Mouse (Mus musculus): ENCODE measurements at regions not wholly inside any gene's neighbourhood (a gene's known extent, or its start where the extent isn't known, plus 50 kb on each side); places are given as distances from the start of the nearest gene placed in this dataset.
A peak's percentile ranks its signal among the peaks of the same experiment; 100 is the strongest.

DNA sequence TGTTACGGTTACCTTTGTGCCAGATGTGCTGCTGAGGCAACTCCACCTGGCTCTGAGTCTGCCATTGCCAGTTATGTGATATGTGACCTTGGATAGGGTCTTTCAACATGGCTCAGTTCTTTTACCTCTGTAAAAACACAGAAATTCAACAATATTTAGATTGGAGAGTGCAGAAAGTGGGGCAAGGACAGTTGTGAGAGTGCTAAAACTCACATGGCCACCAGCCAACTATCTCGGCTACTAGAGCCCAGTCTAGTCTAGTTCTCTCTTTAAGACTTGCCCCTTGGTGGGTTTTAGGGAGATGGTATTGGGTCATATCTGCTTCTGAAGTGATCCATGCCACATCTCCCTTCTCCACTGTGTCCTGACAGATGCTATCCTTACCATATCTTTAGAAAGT, 233.0 kb downstream of the Phf14 start:
- DNase-seq (ENCODE audit: low read depth): no peak
- no peak for TF ChIP-seq POLR2A (IDR thresholded peaks at IDR 0.05; ENCODE audit: borderline replicate concordance, extremely low read depth, insufficient read depth, insufficient read length, poor library complexity, severe bottlenecking)

DNA sequence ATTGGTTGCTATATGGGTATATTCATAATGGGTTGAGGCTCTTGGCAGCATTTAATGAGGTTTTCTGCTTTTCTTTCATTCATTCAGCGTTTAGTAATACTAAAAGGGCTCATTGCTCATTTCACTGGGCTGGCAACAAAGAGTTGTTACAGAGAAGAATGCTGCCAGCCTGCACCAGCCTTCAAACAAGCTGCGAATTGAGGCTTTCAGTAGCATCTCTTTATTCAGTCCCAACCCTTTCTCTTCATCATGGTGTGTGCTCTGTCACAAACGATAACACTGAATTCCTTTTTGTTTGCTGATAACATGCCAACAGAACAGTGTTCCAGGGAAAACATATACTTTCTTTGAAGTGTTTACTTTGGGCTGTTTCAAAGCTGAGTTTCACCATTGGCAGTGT, 237.6 kb downstream of the Phf14 start:
- peak; percentile 68 for DNase-seq (ENCODE audit: low read depth)
- no peak for TF ChIP-seq CTCF (IDR thresholded peaks at IDR 0.05; ENCODE audit: borderline replicate concordance, extremely low read depth, insufficient read depth, insufficient read length)
- TF ChIP-seq POLR2A (IDR thresholded peaks at IDR 0.05; ENCODE audit: borderline replicate concordance, extremely low read depth, insufficient read depth, insufficient read length, poor library complexity, severe bottlenecking): no peak

- TF ChIP-seq POLR2A (IDR thresholded peaks at IDR 0.05; ENCODE audit: borderline replicate concordance, extremely low read depth, insufficient read depth, insufficient read length, poor library complexity, severe bottlenecking) (no peak), CTCF (IDR thresholded peaks at IDR 0.05; ENCODE audit: borderline replicate concordance, extremely low read depth, insufficient read depth, insufficient read length) (no peak)
- peak; percentile 20 for DNase-seq (ENCODE audit: low read depth)
Observed at GRCm38 (mm10) chr6:12150613-12151333, 243.2 kb downstream of the Phf14 start.

DNA sequence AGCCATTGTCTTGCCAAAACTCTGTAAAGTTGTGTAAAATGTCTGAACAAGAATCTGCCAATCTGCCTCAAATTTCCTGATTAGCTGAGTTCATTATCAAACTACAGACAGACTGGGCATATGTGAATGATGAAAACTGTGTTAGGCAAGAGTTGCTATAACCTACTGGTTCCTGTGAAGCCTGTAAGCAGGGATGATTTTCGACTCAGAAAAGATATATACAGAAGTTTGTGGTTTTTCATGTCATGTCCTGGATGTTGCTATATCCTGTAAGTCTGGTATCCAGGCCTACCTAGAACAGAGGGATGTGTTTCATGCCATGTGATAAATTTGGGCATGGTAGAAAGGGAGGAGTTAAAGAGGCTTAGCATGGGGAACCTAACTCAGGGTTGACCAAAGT, 256.4 kb downstream of the Phf14 start:
- no peak for DNase-seq (ENCODE audit: low read depth)
- TF ChIP-seq POLR2A (IDR thresholded peaks at IDR 0.05; ENCODE audit: borderline replicate concordance, extremely low read depth, insufficient read depth, insufficient read length, poor library complexity, severe bottlenecking) (no peak), CTCF (IDR thresholded peaks at IDR 0.05; ENCODE audit: borderline replicate concordance, extremely low read depth, insufficient read depth, insufficient read length) (no peak)

DNA sequence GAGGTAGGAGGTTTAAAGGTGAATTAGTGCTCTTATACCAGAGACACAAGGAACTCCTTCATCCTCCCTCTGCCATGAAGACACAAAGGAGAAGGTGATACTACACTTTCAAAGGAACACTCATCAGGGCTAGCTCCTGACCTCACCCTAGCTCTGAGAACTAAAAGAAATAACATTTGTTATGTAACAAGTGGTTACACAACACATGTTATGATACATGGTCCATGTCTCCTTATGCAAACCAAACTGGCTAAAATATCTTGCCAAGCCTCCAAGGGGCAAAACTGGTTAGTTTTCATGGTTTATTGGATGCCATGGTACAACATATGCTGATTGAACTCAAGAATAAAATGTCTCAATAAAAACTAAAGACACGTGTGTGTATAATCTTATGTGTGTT, 260.9 kb downstream of the Phf14 start:
- DNase-seq (ENCODE audit: low read depth): no peak

DNA sequence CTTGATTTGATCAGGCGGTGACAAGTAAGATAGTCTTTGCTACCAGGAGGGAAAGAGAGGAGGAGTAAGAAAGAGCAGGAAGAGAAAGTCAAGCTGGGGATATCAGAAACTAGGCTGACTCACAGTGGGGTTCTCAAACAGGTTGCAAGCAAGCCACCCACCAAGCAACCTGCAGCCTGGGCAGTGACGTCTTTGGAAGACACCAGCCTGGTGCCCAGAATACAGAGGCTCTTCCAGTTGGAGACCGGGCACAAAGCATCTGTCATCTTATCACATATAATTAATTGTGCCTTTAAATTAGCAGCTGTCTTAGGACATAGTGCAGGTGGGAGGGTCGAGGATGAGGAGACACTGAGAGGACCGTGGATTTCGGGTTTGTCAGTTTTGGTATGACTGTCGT, 261.8 kb downstream of the Phf14 start:
- no peak for DNase-seq (ENCODE audit: low read depth)
- TF ChIP-seq CTCF (IDR thresholded peaks at IDR 0.05; ENCODE audit: borderline replicate concordance, extremely low read depth, insufficient read depth, insufficient read length) (no peak), POLR2A (IDR thresholded peaks at IDR 0.05; ENCODE audit: borderline replicate concordance, extremely low read depth, insufficient read depth, insufficient read length, poor library complexity, severe bottlenecking) (no peak)

More for the DNA sequence above, 260.9 kb downstream of the Phf14 start:
- no peak for TF ChIP-seq CTCF (IDR thresholded peaks at IDR 0.05; ENCODE audit: borderline replicate concordance, extremely low read depth, insufficient read depth, insufficient read length)
- TF ChIP-seq POLR2A (IDR thresholded peaks at IDR 0.05; ENCODE audit: borderline replicate concordance, extremely low read depth, insufficient read depth, insufficient read length, poor library complexity, severe bottlenecking): no peak

DNA sequence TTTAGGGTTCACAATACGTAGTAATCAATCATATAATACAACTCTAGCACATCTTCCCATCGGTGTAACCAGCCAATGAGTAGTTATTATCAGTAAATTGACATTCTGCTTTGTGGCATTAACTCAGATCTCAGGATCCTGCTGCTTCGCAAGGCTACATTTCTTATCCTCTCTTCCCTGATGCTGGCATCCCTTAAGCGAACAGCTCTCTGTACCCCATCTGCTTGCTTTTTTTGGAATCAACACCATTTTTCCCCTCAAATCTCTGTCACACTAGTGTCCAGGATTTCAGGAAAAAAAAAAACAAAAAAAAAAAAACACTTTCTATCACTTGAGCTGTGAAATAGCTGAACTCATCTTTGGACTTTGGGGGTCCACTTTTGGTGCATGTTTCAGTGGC, 263.1 kb downstream of the Phf14 start:
- peak; percentile 17 for DNase-seq (ENCODE audit: low read depth)
- TF ChIP-seq POLR2A (IDR thresholded peaks at IDR 0.05; ENCODE audit: borderline replicate concordance, extremely low read depth, insufficient read depth, insufficient read length, poor library complexity, severe bottlenecking): no peak
- no peak for TF ChIP-seq CTCF (IDR thresholded peaks at IDR 0.05; ENCODE audit: borderline replicate concordance, extremely low read depth, insufficient read depth, insufficient read length)

DNA sequence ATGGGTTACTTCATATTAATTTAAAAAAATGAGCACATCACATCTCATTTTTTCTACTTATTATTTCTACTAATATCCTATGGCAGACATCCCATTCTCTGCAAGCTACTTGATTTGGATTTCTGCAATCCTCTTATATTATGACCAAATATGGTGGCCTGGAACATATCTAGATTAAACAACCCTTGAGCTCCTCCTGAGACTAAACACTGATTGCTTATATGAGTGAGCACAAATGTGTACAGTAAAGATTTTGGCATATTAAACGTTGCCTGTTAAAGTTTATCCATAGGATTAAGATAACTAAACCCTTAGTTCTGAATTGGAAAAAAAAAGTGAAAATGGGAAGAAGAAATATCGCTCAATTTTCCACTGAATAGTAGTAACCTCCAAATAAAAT, 263.6 kb downstream of the Phf14 start:
- no peak for TF ChIP-seq POLR2A (IDR thresholded peaks at IDR 0.05; ENCODE audit: borderline replicate concordance, extremely low read depth, insufficient read depth, insufficient read length, poor library complexity, severe bottlenecking)
- no peak for TF ChIP-seq CTCF (IDR thresholded peaks at IDR 0.05; ENCODE audit: borderline replicate concordance, extremely low read depth, insufficient read depth, insufficient read length)
- DNase-seq (ENCODE audit: low read depth): no peak

GRCm38 (mm10) chr6:12177996-12178395, 270.4 kb downstream of the Phf14 start:
- DNase-seq (ENCODE audit: low read depth): peak; percentile 12
- TF ChIP-seq POLR2A (IDR thresholded peaks at IDR 0.05; ENCODE audit: borderline replicate concordance, extremely low read depth, insufficient read depth, insufficient read length, poor library complexity, severe bottlenecking): no peak
- TF ChIP-seq CTCF (IDR thresholded peaks at IDR 0.05; ENCODE audit: borderline replicate concordance, extremely low read depth, insufficient read depth, insufficient read length): no peak

- TF ChIP-seq CTCF (IDR thresholded peaks at IDR 0.05; ENCODE audit: borderline replicate concordance, extremely low read depth, insufficient read depth, insufficient read length) (no peak), POLR2A (IDR thresholded peaks at IDR 0.05; ENCODE audit: borderline replicate concordance, extremely low read depth, insufficient read depth, insufficient read length, poor library complexity, severe bottlenecking) (no peak)
- no peak for DNase-seq (ENCODE audit: low read depth)
Observed at GRCm38 (mm10) chr6:12180951-12181350, 273.3 kb downstream of the Phf14 start.

- DNase-seq (ENCODE audit: low read depth): peak; percentile 24
- TF ChIP-seq CTCF (IDR thresholded peaks at IDR 0.05; ENCODE audit: borderline replicate concordance, extremely low read depth, insufficient read depth, insufficient read length): no peak
- no peak for TF ChIP-seq POLR2A (IDR thresholded peaks at IDR 0.05; ENCODE audit: borderline replicate concordance, extremely low read depth, insufficient read depth, insufficient read length, poor library complexity, severe bottlenecking)
Observed at GRCm38 (mm10) chr6:12210190-12210589, 302.6 kb downstream of the Phf14 start.

- TF ChIP-seq POLR2A (IDR thresholded peaks at IDR 0.05; ENCODE audit: borderline replicate concordance, extremely low read depth, insufficient read depth, insufficient read length, poor library complexity, severe bottlenecking) (no peak), CTCF (IDR thresholded peaks at IDR 0.05; ENCODE audit: borderline replicate concordance, extremely low read depth, insufficient read depth, insufficient read length) (no peak)
- no peak for DNase-seq (ENCODE audit: low read depth)
Observed at GRCm38 (mm10) chr6:12214526-12215177, 307.0 kb downstream of the Phf14 start.

All from brain, embryonic 14.5 days (tissue).